ENCODE assay signal across 24 mouse cellular contexts in the genomic region with DNA sequence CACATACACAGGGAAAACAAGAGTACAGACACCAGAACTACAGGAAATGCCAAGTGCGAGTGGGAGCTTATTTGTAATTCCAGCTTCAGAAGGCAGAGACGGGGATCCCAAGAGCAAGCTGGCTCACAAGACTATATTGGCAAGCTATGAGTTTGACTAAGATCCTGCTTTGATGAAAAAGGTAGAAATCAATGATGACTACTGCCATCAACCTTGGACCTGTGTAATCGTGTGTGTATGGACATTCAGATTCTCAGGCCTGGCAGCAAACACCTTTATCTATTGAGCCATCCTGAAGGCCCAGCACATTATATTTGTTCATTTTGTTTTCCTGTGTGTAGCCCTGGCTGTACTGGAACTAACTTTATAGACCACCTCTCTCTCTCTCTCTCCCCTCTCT. TPM values are rescaled to one million over a fixed set of nuclear protein-coding genes. Genes with fewer than 3 reads are reported as not detected.
"Had no signal": no experiment of that assay in that cellular context is flagged by ENCODE, and none has a peak within 500 bp of the region (broad histone marks: within the 10 kb centered on the region; RNA-seq: fewer than 3 reads in every experiment).

No protein-coding gene starts in this region.

- H3K4me3 ChIP-seq: megakaryocyte, embryonic 14.5 days; midbrain, embryonic 13.5 days; midbrain, embryonic 15.5 days; neural tube, embryonic 12.5 days had no signal

- H3K27me3 ChIP-seq: megakaryocyte, embryonic 14.5 days; midbrain, embryonic 13.5 days; midbrain, embryonic 15.5 days; neural tube, embryonic 12.5 days had no signal

- H3K9me3 ChIP-seq: megakaryocyte, embryonic 14.5 days; midbrain, embryonic 13.5 days; midbrain, embryonic 15.5 days; neural tube, embryonic 12.5 days had no signal

- H3K4me2 ChIP-seq: lung, embryonic 14.5 days; midbrain, embryonic 11.5 days; midbrain, embryonic 13.5 days; midbrain, embryonic 15.5 days; neural tube, embryonic 12.5 days had no signal

- ATAC-seq: midbrain, embryonic 13.5 days; midbrain, embryonic 15.5 days had no signal

- H3K36me3 ChIP-seq: midbrain, embryonic 13.5 days; midbrain, embryonic 15.5 days; neural tube, embryonic 12.5 days had no signal

- DNase-seq: lung, adult 18-20 months; lung, embryonic 14.5 days; lung, postnatal 10 days; lung, postnatal 4 days; right cerebral cortex, postnatal 14 days; thymus, adult 2 months; thymus, postnatal 25 days; thymus, postnatal 4 days had no signal

- H3K27ac ChIP-seq: liver, embryonic 14.5 days; midbrain, embryonic 13.5 days; midbrain, embryonic 15.5 days; neural tube, embryonic 12.5 days had no signal

- H3K9ac ChIP-seq: liver, embryonic 14.5 days; lung, embryonic 14.5 days; midbrain, embryonic 13.5 days; midbrain, embryonic 15.5 days; neural tube, embryonic 12.5 days had no signal

RNA-seq across cellular contexts. Expression of gene Gm7534, which starts 19.1 kb away (rescaled TPM):
- total RNA-seq: midbrain, postnatal 0 days; monocyte, adult 5-6 weeks; neutrophil, adult 5-6 weeks had no signal
- polyA plus RNA-seq: liver, embryonic 14.5 days; lung, embryonic 14.5 days; lung, embryonic 16.5 days; midbrain, embryonic 11.5 days; midbrain, embryonic 13.5 days; midbrain, embryonic 15.5 days; midbrain, postnatal 0 days; neural tube, embryonic 12.5 days; neural tube, embryonic 14.5 days; spleen, adult 2 months; stomach, embryonic 14.5 days; stomach, embryonic 16.5 days; testis, adult 2 months; urinary bladder, adult 2 months had no signal

RNA-seq across cellular contexts. Expression of gene Catsper4, which starts 43.5 kb away (rescaled TPM):
- total RNA-seq: midbrain, postnatal 0 days; monocyte, adult 5-6 weeks; neutrophil, adult 5-6 weeks had no signal
- polyA plus RNA-seq: liver, embryonic 14.5 days; midbrain, embryonic 11.5 days; midbrain, embryonic 13.5 days; midbrain, embryonic 15.5 days; neural tube, embryonic 12.5 days; neural tube, embryonic 14.5 days; spleen, adult 2 months had no signal

RNA-seq across cellular contexts. Expression of gene Cnksr1, which starts 54.5 kb away (rescaled TPM):
- total RNA-seq: monocyte, adult 5-6 weeks had no signal
- polyA plus RNA-seq: midbrain, embryonic 15.5 days had no signal
